25 mouse cellular contexts compared by ENCODE assay signal in genomic region chr11:78062563-78062962, GRCm38 (mm10). TPM values are rescaled to one million over a fixed set of nuclear protein-coding genes. Genes with fewer than 3 reads are reported as not detected.
A peak's percentile ranks its signal among the peaks of the same experiment; 100 is the strongest.
DNase-seq lines count a peak whose midpoint lies in the region; ATAC-seq lines count a peak whose summit lies in the region.
"Had no signal": no experiment of that assay in that cellular context is flagged by ENCODE, and none has a peak within 500 bp of the region (broad histone marks: within the 10 kb centered on the region; RNA-seq: fewer than 3 reads in every experiment).

No protein-coding gene starts in this region.

- no peak overlapping the region for H3K4me2 ChIP-seq in heart, embryonic 11.5 days
- no peak overlapping the region for H3K4me2 ChIP-seq in liver, embryonic 13.5 days
- H3K4me2 ChIP-seq in liver, embryonic 16.5 days (ENCODE audit: low read depth, low read length), result no peak overlapping the region
- H3K4me2 ChIP-seq: embryonic facial prominence, embryonic 12.5 days; embryonic facial prominence, embryonic 15.5 days; heart, embryonic 13.5 days; hindbrain, embryonic 13.5 days; intestine, embryonic 15.5 days had no signal

- H3K9me3 ChIP-seq in heart, embryonic 11.5 days (replicated peaks; ENCODE audit: control insufficient read depth, low read length), result no peaks in the 10 kb centered on the region
- H3K9me3 ChIP-seq in liver, embryonic 13.5 days (replicated peaks), result no peaks in the 10 kb centered on the region
- no peaks in the 10 kb centered on the region for H3K9me3 ChIP-seq in liver, embryonic 16.5 days (replicated peaks; ENCODE audit: control insufficient read depth, low read length)
- H3K9me3 ChIP-seq: embryonic facial prominence, embryonic 12.5 days; embryonic facial prominence, embryonic 15.5 days; heart, embryonic 13.5 days; hindbrain, embryonic 10.5 days; hindbrain, embryonic 13.5 days; intestine, embryonic 15.5 days had no signal

- WGBS in heart, embryonic 11.5 days (ENCODE audit: insufficient replicate concordance), result 53% methylated on average over 1 of the region's 1 CpGs
- WGBS in liver, embryonic 13.5 days (ENCODE audit: insufficient replicate concordance), result 63% methylated on average over 1 of the region's 1 CpGs
- 59% methylated on average over 1 of the region's 1 CpGs for WGBS in liver, embryonic 16.5 days (ENCODE audit: insufficient replicate concordance)

- ATAC-seq in heart, embryonic 11.5 days (replicated peaks; ENCODE audit: insufficient number of reproducible peaks, low FRiP score, low TSS enrichment), result no peak
- no peak for ATAC-seq in liver, embryonic 13.5 days (ENCODE audit: low read depth)
- ATAC-seq in liver, embryonic 16.5 days (ENCODE audit: low read depth), result no peak
- ATAC-seq: activated CD4-positive, CD25-positive, alpha-beta regulatory T cell, adult 4 months; CD4-positive, CD25-positive, alpha-beta regulatory T cell, adult 4 months; forebrain, embryonic 14.5 days; forebrain, postnatal 0 days; hindbrain, embryonic 16.5 days; intestine, embryonic 15.5 days had no signal

- no peak overlapping the region for H3K9ac ChIP-seq in heart, embryonic 11.5 days (ENCODE audit: low read depth, low read length)
- H3K9ac ChIP-seq in liver, embryonic 13.5 days, result peak overlapping the region; percentile 56
- H3K9ac ChIP-seq in liver, embryonic 16.5 days (ENCODE audit: low read depth, low read length), result peak overlapping the region; percentile 42
- H3K9ac ChIP-seq: embryonic facial prominence, embryonic 12.5 days; embryonic facial prominence, embryonic 15.5 days; forebrain, postnatal 0 days; intestine, embryonic 15.5 days had no signal

- DNase-seq in heart, postnatal 36 days, result no peak
- DNase-seq in liver, embryonic 13.5 days, result no peak
- no peak for DNase-seq in adrenal gland, postnatal 36 days
- no peak for DNase-seq in urinary bladder, postnatal 36 days (ENCODE audit: low spot score in 2 of 2)
- no peak for DNase-seq in left cerebral cortex, adult 11 months (ENCODE audit: low spot score)
- DNase-seq: adrenal gland, postnatal 10 days; cerebellum, adult 18-20 months; cerebellum, adult 9-10 months; cerebellum, postnatal 25 days; forebrain, postnatal 0 days; gastrocnemius, adult 2 months; gastrocnemius, postnatal 14 days had no signal

- H3K4me1 ChIP-seq in heart, embryonic 11.5 days (ENCODE audit: control insufficient read depth, insufficient read depth, low read length), result 0 out of 2 replicates have a peak, but pooled peaks cover 3% of the 10 kb centered on the region
- H3K4me1 ChIP-seq in brown adipose tissue, adult 24 weeks (ENCODE audit: control insufficient read depth, insufficient read depth, insufficient read length, low read length), result no peaks in the 10 kb centered on the region
- H3K4me1 ChIP-seq in liver, embryonic 13.5 days (replicated peaks), result peaks cover 80% of the 10 kb centered on the region
- peaks cover 64% of the 10 kb centered on the region for H3K4me1 ChIP-seq in liver, embryonic 16.5 days (ENCODE audit: control insufficient read depth, low read depth, low read length)
- H3K4me1 ChIP-seq: embryonic facial prominence, embryonic 12.5 days; embryonic facial prominence, embryonic 15.5 days; hindbrain, embryonic 10.5 days; intestine, embryonic 15.5 days had no signal

- intact Hi-C loops in heart, postnatal 36 days (cut with DNase I), result loop anchor here (5.0 kb wide), 1 partner anchor 100 kb away; no protein-coding TSS in a partner anchor

- H3K27me3 ChIP-seq in heart, embryonic 11.5 days (ENCODE audit: control insufficient read depth, insufficient read depth, low read length), result no peaks in the 10 kb centered on the region
- H3K27me3 ChIP-seq in liver, embryonic 13.5 days, result no peaks in the 10 kb centered on the region
- H3K27me3 ChIP-seq in liver, embryonic 16.5 days (ENCODE audit: control insufficient read depth, insufficient read depth, low read depth, low read length), result no peaks in the 10 kb centered on the region
- H3K27me3 ChIP-seq: embryonic facial prominence, embryonic 12.5 days; embryonic facial prominence, embryonic 15.5 days; heart, embryonic 13.5 days; hindbrain, embryonic 13.5 days; intestine, embryonic 15.5 days had no signal

- peak overlapping the region; percentile 4; the same call in 1 of the 2 replicates for H3K27ac ChIP-seq in heart, embryonic 11.5 days (ENCODE audit: low read depth, low read length)
- 0 out of 2 replicates have a peak overlapping the region, but pooled peaks have one; percentile 29 for H3K27ac ChIP-seq in brown adipose tissue, adult 24 weeks (replicated peaks; ENCODE audit: low read depth, low read length)
- H3K27ac ChIP-seq in liver, embryonic 13.5 days, result peak overlapping the region; percentile 100
- H3K27ac ChIP-seq in liver, embryonic 16.5 days (ENCODE audit: low read length), result peak overlapping the region; percentile 87
- H3K27ac ChIP-seq: embryonic facial prominence, embryonic 12.5 days; embryonic facial prominence, embryonic 15.5 days; gastrocnemius, adult 2 months; heart, embryonic 13.5 days; hindbrain, embryonic 10.5 days; intestine, embryonic 15.5 days had no signal

- no peak overlapping the region for H3K4me3 ChIP-seq in heart, embryonic 11.5 days (ENCODE audit: low read depth, low read length)
- H3K4me3 ChIP-seq in brown adipose tissue, adult 24 weeks (ENCODE audit: insufficient read depth, low read depth, low read length), result no peak overlapping the region
- H3K4me3 ChIP-seq in liver, embryonic 13.5 days (replicated peaks), result no peak overlapping the region
- no peak overlapping the region for H3K4me3 ChIP-seq in liver, embryonic 16.5 days (ENCODE audit: low read depth, low read length)
- H3K4me3 ChIP-seq: embryonic facial prominence, embryonic 12.5 days; embryonic facial prominence, embryonic 15.5 days; gastrocnemius, adult 2 months; heart, embryonic 13.5 days; hindbrain, embryonic 10.5 days; hindbrain, embryonic 13.5 days; intestine, embryonic 15.5 days had no signal

- H3K36me3 ChIP-seq in heart, embryonic 11.5 days (ENCODE audit: control insufficient read depth, insufficient read depth, low read length), result peaks cover 2% of the 10 kb centered on the region; the same call in 1 of the 2 replicates
- peaks cover 24% of the 10 kb centered on the region for H3K36me3 ChIP-seq in liver, embryonic 13.5 days
- H3K36me3 ChIP-seq in liver, embryonic 16.5 days (ENCODE audit: control insufficient read depth, insufficient read depth), result 0 out of 2 replicates have a peak, but pooled peaks cover 2% of the 10 kb centered on the region

RNA-seq across cellular contexts. Expression of gene Eral1, which starts 17.6 kb away (rescaled TPM):
- polyA plus RNA-seq in heart, embryonic 11.5 days (2014; fragmentation: Nextera tagmentation; extraction: Ambion mirVana), result 25.6 and 27.0 TPM in 2 replicates
- 10 to 100 TPM; 26.2 to 28.4 TPM for total RNA-seq in heart, postnatal 36 days (2021)
- 33.8 and 38.9 TPM in 2 replicates for polyA plus RNA-seq in brown adipose tissue, adult 24 weeks (2012; ENCODE audit: insufficient read depth, insufficient read length, missing spikeins)
- polyA plus RNA-seq in liver, embryonic 13.5 days (2015; fragmentation: Nextera tagmentation; extraction: Ambion mirVana), result 19.1 and 20.2 TPM in 2 replicates
- polyA plus RNA-seq in liver, embryonic 16.5 days (2015; fragmentation: Nextera tagmentation; extraction: Ambion mirVana), result 12.4 and 12.7 TPM in 2 replicates
- 10 to 100 TPM; 30.0 to 33.6 TPM for total RNA-seq in adrenal gland, postnatal 36 days (2021)

RNA-seq across cellular contexts. Expression of gene Flot2, which starts 24.8 kb away (rescaled TPM):
- polyA plus RNA-seq in heart, embryonic 11.5 days (2014; fragmentation: Nextera tagmentation; extraction: Ambion mirVana), result 62.0 and 67.1 TPM in 2 replicates
- 10 to 100 TPM; 63.5 to 64.3 TPM for total RNA-seq in heart, postnatal 36 days (2021)
- polyA plus RNA-seq in brown adipose tissue, adult 24 weeks (2012; ENCODE audit: insufficient read depth, insufficient read length, missing spikeins), result 74.4 and 110 TPM in 2 replicates
- 24.6 and 27.1 TPM in 2 replicates for polyA plus RNA-seq in liver, embryonic 13.5 days (2015; fragmentation: Nextera tagmentation; extraction: Ambion mirVana)
- 24.5 and 25.1 TPM in 2 replicates for polyA plus RNA-seq in liver, embryonic 16.5 days (2015; fragmentation: Nextera tagmentation; extraction: Ambion mirVana)
- total RNA-seq in adrenal gland, postnatal 36 days (2021), result 10 to 100 TPM; 71.4 to 98.4 TPM

RNA-seq across cellular contexts. Expression of gene Dhrs13, which starts 30.5 kb away (rescaled TPM):
- polyA plus RNA-seq in heart, embryonic 11.5 days (2014; fragmentation: Nextera tagmentation; extraction: Ambion mirVana), result 12.3 and 15.8 TPM in 2 replicates
- 1 to 10 TPM; 3.9 to 5.0 TPM for total RNA-seq in heart, postnatal 36 days (2021)
- polyA plus RNA-seq in brown adipose tissue, adult 24 weeks (2012; ENCODE audit: insufficient read depth, insufficient read length, missing spikeins), result 3.0 and 3.4 TPM in 2 replicates
- 18.2 and 19.3 TPM in 2 replicates for polyA plus RNA-seq in liver, embryonic 13.5 days (2015; fragmentation: Nextera tagmentation; extraction: Ambion mirVana)
- polyA plus RNA-seq in liver, embryonic 16.5 days (2015; fragmentation: Nextera tagmentation; extraction: Ambion mirVana), result 10.8 and 11.3 TPM in 2 replicates
- 10 to 100 TPM; 12.1 to 15.2 TPM for total RNA-seq in adrenal gland, postnatal 36 days (2021)

RNA-seq across cellular contexts. Expression of gene Fam222b, which starts 31.9 kb away (rescaled TPM):
- polyA plus RNA-seq in heart, embryonic 11.5 days (2014; fragmentation: Nextera tagmentation; extraction: Ambion mirVana), result 22.4 and 26.9 TPM in 2 replicates
- total RNA-seq in heart, postnatal 36 days (2021), result 10 to 100 TPM; 11.7 to 12.3 TPM
- 5.8 and 7.5 TPM in 2 replicates for polyA plus RNA-seq in brown adipose tissue, adult 24 weeks (2012; ENCODE audit: insufficient read depth, insufficient read length, missing spikeins)
- polyA plus RNA-seq in liver, embryonic 13.5 days (2015; fragmentation: Nextera tagmentation; extraction: Ambion mirVana), result 3.7 and 5.5 TPM in 2 replicates
- 3.4 and 4.9 TPM in 2 replicates for polyA plus RNA-seq in liver, embryonic 16.5 days (2015; fragmentation: Nextera tagmentation; extraction: Ambion mirVana)
- total RNA-seq in adrenal gland, postnatal 36 days (2021), result 10 to 100 TPM; 16.9 to 20.3 TPM

Comparison
In these comparisons a context has a peak if more than half of its experiments do, and no peak if none do; other contexts are left out.
1. H3K27ac ChIP-seq: peak in every context shown above with its lines; median percentile 100 in liver, embryonic 13.5 days; 87 in liver, embryonic 16.5 days; 29 in brown adipose tissue, adult 24 weeks; 4 in heart, embryonic 11.5 days.